Mouse (Mus musculus) hindbrain, embryonic 12.5 days (tissue): ENCODE results near the gene St7l. TPM values are rescaled to one million over a fixed set of nuclear protein-coding genes. Genes with fewer than 3 reads are reported as not detected.

Source experiments
- polyA plus RNA-seq: library from polyadenylated mRNA; unstranded; fragments of >200 nt; fragmentation: Nextera tagmentation; extraction: Ambion mirVana; gene quantifications from 2 replicates; pipeline ENCODE4 v1.2.1, GENCODE M21; 2016

St7l gene
- polyA plus RNA-seq, 1 experiment from 2014 or later: 38.3 TPM

Other genes with a start within 250 kb of the St7l start
- gene Slc16a1, start 225.3 kb upstream of the St7l start, polyA plus RNA-seq: 21.4 and 22.0 TPM in 2 replicates
- 1.4 and 2.0 TPM in 2 replicates for gene Ppm1j, start 82.9 kb upstream of the St7l start, polyA plus RNA-seq
- 0.06 TPM in 1 of 2 replicates, not detected in the other for gene Fam19a3, start 82.2 kb upstream of the St7l start, polyA plus RNA-seq
- gene Rhoc, start 75.6 kb upstream of the St7l start, polyA plus RNA-seq: 112 and 121 TPM in 2 replicates
- gene Mov10, start 45.4 kb upstream of the St7l start, polyA plus RNA-seq: 27.1 and 38.0 TPM in 2 replicates
- gene Capza1, start 500 bp downstream of the St7l start, polyA plus RNA-seq: 201 and 208 TPM in 2 replicates
- 1.1 and 1.9 TPM in 2 replicates for gene Wnt2b, start 97.9 kb downstream of the St7l start, polyA plus RNA-seq
- gene Cttnbp2nl, start 189.1 kb downstream of the St7l start, polyA plus RNA-seq: 60.3 and 66.8 TPM in 2 replicates
- gene 4930564D02Rik, start 202.8 kb downstream of the St7l start, polyA plus RNA-seq: not detected in 2 replicates